Mouse (Mus musculus) megakaryocyte, embryonic 14.5 days (primary cell): ENCODE measurements around the gene Zfp212.

Experiments
- FLI1 ChIP-seq: IDR thresholded peaks from 2 replicates; pipeline ENCODE4 v1.6.1; 2012; ENCODE audit warnings: low read length, inconsistent platforms, mixed read lengths
- GATA1 ChIP-seq: IDR thresholded peaks from 3 replicates; pipeline ENCODE4 v1.6.1; 2012; ENCODE audit warnings: mixed read lengths, low read length, inconsistent platforms, borderline replicate concordance

GRCm38 (mm10) chr6:47917051-47917450 lies 3.2 kb upstream of the Zfp212 start:
- no peak for TF ChIP-seq GATA1
- no peak for TF ChIP-seq FLI1
